Mouse (Mus musculus) embryo, embryonic 10.5 days (tissue): ENCODE measurements at regions not wholly inside any gene's neighbourhood (a gene's known extent, or its start where the extent isn't known, plus 50 kb on each side); places are given as distances from the start of the nearest gene placed in this dataset.
A peak's percentile ranks its signal among the peaks of the same experiment; 100 is the strongest.

ENCODE experiments used
- DNase-seq: peaks from one replicate; pipeline ENCODE4 v3.0.0-alpha.2; 2015; ENCODE audit warnings: low spot score

DNA sequence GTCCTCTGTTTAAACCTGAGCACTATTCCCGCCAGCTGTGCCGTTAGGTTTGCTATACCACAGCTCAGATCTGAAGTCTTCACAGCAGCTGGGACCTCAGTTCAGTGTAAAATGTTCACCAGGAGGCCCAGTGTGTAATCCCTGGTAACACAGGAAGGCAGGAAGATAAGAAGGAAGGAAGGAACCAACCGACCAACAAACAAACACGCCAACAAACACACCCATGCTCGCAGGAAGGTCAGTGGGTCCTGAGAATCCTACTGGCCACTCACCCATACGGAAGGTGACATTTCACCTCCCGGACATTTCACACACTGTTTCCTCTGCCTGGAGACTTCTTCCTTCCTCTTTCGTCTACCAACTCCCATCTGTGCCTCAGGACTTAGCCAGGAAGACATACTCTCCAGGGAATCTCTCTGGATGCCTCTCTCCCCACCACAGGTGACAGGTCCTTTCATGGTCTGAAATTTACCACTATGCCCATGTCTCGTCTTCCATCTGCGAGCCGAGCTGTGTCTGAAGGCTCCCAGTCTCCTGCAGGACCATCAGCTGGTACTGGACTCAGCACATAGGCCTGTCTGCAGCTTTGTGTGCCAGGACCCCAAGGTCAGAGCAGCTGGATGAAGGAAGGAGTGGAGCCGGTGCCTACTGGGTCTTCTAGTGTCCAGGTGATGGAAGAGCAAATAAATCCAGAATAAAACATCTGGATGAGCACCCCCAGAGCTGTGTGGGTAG, 61.1 kb upstream of the Xpa start:
- DNase-seq = no peak

DNA sequence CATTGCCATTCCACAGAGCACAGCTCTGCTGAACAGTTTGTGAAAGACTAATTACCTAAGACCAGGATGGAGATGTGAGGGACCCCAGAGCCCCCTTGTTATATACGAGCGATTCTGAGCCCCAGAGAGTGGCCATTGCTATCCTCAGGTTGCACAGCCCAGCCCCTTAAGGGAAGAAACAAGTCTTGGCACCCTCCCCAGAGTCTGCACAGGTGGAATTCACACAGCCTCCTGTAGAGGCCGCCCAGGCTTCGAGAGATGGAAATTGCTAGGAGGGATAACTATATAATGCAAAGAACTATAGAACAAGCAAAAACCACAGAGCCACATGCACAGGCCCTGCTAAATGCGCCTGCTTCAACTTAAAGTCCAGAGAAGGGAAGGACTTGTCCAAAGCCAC, 62.7 kb upstream of the Xpa start:
- DNase-seq = no peak

DNA sequence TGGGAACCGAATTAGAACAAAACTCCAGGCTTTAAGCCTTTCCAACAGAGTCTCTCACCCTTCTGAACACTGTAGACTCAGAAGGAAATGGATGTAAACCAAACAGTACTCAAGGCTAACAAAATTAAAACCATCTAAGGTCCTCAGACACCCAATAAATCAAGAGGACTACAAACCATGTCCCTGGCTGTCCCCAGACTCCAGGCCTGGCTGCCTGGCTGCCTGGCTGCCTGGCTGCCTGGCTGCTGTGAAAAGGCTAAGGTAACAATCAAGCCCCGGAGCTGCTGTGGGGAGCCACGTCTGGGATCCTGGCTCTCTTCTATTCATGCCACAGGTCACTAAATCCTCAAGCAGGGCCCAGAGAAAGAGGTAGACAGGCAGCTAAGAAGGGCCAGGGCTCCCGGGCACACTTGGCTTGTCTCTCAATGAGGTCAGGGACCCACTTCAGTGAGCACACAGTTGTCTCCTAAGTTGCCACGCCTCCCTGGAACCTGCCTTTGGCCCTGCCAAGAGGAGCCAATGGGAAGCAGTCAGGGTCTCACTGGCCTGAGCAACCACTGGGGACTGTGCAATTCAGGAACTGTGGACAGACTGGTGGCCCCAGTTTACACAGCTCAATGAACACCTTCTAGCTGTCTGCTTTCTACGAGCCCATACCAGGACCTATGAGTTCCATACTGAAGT, 72.6 kb upstream of the Xpa start:
- DNase-seq = no peak

DNA sequence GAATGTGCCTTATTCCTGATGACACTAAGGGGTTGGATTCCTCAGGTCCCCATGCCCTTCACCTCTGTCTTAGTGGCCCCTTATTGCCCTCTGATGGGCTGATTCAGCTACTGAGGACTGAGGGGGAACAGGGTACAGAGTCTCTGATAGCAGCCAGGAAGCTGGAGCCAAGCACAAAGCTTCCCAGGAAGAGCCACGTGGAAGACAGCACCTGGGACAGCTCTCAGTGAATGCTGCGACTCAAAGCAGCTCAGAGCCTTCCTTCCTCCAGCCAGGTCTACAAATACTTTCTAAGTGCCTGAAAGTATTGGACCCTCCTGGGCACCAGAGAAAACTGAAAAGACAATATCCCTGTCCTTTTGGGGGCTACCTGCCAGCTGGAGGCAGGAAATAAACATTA, 72.3 kb upstream of the Foxe1 start:
- peak; percentile 54 for DNase-seq

DNA sequence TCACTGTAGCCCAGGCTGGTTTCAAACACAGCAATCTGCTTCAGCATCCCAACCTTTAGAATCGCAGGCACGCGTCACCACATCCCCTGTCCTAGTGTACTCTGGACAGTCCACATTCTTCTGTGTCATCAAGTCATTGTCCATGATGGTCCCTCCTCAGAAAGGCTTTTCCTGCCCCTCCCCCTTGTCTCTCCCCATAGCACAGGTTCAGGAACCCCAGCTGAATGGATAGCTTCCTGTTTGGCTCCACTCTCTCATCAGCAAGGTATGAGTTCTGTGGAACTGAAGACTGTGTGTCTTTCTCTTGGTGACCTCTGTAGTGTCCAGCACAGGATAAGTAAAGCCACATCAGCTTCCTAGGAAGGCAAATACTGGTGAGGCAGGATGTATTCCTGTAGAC, 67.6 kb upstream of the Foxe1 start:
- no peak for DNase-seq

DNA sequence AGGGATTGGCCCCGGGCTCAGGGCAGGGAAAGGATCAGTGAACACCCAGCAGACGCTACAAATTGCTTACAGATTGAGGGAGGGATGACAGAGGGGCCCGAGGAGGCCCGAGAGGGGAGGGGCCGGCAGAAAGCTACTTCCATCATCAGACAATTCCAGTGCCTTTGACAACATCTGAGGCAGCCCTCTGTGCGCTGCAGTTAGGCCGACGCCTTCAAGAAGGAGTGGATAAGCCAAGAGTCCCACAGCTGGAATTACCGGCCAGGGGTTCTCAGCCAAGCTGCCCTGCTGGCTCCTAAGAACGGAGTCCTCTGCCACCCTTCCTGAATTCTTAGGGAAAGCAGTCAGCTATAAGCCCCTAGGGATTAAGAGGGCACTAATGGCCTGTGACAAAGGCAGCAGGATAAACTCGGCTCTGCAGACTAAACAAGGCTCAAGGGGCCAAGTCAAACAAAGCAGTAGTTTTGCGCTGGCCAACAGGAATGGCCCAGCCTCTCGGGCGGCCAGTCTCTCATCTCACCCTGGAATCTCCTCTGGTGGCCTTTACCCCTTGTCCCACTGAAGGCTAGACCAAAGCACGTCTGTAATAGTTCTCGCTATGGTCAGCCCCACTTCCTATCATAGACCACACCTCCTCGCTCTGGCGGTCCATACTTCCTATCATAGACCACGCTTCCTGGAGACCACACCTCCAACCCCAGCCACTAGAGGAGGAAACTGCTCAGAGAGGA, 66.4 kb upstream of the Foxe1 start:
- DNase-seq = peak; percentile 67

DNA sequence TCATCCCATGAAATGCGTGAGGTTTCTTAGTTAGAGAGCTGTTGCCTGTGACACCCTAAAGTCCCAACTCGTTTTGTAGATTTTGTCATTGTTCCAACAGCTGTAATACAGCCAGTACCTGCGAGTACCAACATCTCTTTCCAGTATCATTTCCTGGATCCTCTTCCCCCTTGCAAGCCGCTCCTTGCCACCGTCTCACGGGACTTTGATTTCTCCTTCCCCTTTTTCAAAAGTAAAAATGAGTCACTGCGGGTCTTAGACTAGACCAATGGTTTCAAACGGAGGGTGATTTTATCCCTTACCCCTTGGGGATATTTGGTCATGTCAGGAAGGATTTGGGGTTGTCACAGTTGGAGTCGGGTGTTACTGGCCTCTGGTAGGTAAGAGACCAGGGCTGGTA, 56.5 kb upstream of the Foxe1 start:
- DNase-seq = no peak

DNA sequence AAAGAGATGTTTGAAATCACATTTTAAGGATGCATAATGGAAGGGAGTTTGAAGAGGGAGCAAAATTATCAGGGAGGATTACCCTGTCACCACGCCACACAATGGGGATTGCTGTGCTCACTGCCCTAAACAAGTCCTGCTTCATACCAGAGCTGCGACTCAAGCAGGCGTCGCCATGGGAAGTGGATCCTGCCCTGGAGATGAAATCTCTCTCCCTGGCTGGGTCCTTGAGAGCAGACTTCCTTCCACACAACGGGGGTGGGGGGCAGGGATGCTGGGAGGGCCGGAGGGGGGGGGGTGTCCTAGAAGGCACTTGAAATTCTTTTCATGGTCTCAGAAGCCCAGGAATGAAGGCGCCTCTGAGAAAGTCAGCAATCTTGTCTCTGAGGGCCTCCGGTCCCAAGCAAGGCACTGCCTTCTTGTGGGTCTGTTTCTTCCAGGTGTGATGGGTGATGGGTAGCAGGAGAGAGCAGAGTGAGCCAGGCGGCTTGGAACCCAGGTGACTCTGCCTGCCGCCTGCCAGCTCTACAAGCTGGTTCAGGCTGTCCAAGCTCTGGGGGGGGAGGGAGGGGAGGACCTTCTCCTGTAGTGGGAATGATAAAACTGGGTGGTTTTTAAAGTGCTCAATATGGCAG, 51.7 kb upstream of the Foxe1 start:
- no peak for DNase-seq
